Mouse (Mus musculus) intestine, embryonic 15.5 days (tissue): ENCODE data around the gene Teddm2. TPM values are rescaled to one million over a fixed set of nuclear protein-coding genes. Genes with fewer than 3 reads are reported as not detected.

Experiments used
- ATAC-seq: fragments of 200-750 bp; cut with Nextera tagmentation; 2 replicates; pipeline ENCODE4 v1.8.0; 2017; ENCODE audit warnings: moderate TSS enrichment, moderate library complexity
- H3K27ac ChIP-seq: fragments of 300-500 bp; sonication (generic); 2 replicates; pipeline ENCODE4 v1.5.1; 2015; ENCODE audit warnings: mild to moderate bottlenecking, inconsistent platforms
- H3K27me3 ChIP-seq: fragments of 300-500 bp; sonication (generic); replicated peaks from 2 replicates; pipeline ENCODE4 v1.6.1; 2015; ENCODE audit warnings: inconsistent platforms
- H3K36me3 ChIP-seq: fragments of 300-500 bp; sonication (generic); 2 replicates; pipeline ENCODE4 v1.6.1; 2015; ENCODE audit warnings: inconsistent platforms
- H3K4me1 ChIP-seq: fragments of 300-500 bp; sonication (generic); replicated peaks from 2 replicates; pipeline ENCODE4 v1.6.1; 2015; ENCODE audit warnings: inconsistent platforms
- H3K4me2 ChIP-seq: fragments of 300-500 bp; sonication (generic); replicated peaks from 2 replicates; pipeline ENCODE4 v1.6.1; 2015; ENCODE audit warnings: mild to moderate bottlenecking, inconsistent platforms
- H3K4me3 ChIP-seq: fragments of 300-500 bp; sonication (generic); replicated peaks from 2 replicates; pipeline ENCODE4 v1.5.1; 2015; ENCODE audit warnings: inconsistent platforms
- H3K9ac ChIP-seq: fragments of 300-500 bp; sonication (generic); 2 replicates; pipeline ENCODE4 v1.6.1; 2015; ENCODE audit warnings: inconsistent platforms
- H3K9me3 ChIP-seq: fragments of 300-500 bp; sonication (generic); 2 replicates; pipeline ENCODE4 v1.6.1; 2016; ENCODE audit warnings: inconsistent platforms
- WGBS: fragments of 180-500 bp; shearing (Covaris S2); methylation state at CpG from one replicate; pipeline ENCODE4 v1.1.7; 2015; 5-methylcytosine and 5-hydroxymethylcytosine counted together
- polyA plus RNA-seq: library from polyadenylated mRNA; unstranded; fragments of >200 nt; fragmentation: Nextera tagmentation; extraction: Ambion mirVana; gene quantifications from 2 replicates; pipeline ENCODE4 v1.2.1, GENCODE M21; 2015

Gene Teddm2
- polyA plus RNA-seq: 0.34 and 0.36 TPM in 2 replicates

- H3K9me3 ChIP-seq: no peaks in the 10 kb centered on the region
- peak; percentile 98 for ATAC-seq
- H3K36me3 ChIP-seq: peaks cover 8% of the 10 kb centered on the region
- peak within 1 kb of the TSS; percentile 84 for H3K9ac ChIP-seq
- peak within 1 kb of the TSS; percentile 90 for H3K4me3 ChIP-seq
- peak within 1 kb of the TSS; percentile 78 for H3K4me2 ChIP-seq
- H3K27ac ChIP-seq: peak within 1 kb of the TSS; percentile 97
- H3K27me3 ChIP-seq: no peaks in the 10 kb centered on the region
- 0% methylated on average over 51 of the region's 51 CpGs for whole genome bisulfite sequencing
- H3K4me1 ChIP-seq: peaks cover 6% of the 10 kb centered on the region; the same call in 1 of the 2 replicates
These were observed at the start of gene Teddm2, which contains the start of gene Glul for GRCm38 (mm10) chr1:153899731-153900380. TSS of gene Teddm2 (minus strand) at chr1:153900228. TSS of gene Glul (plus strand) at chr1:153899944.

DNA sequence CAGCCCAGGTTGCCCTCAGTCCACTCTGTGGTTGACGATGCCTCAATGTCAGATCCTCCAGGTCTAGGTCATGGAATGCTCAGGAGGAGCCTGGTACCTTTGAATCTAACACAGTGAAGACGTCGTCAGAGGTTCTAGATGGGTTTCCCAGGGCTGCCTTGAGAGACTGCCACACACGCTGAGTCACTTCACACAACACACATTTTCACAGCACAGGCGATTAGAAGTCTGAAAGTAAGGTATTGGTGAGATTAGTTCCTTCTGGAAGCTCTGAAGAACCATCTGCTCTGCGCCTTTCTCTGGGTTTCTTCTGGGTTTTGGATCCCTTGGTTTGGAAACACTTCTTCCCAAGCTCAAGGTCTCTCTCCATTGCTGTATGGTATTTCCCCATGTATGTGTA is 47.8 kb upstream of the Teddm2 start:
- H3K9ac ChIP-seq: no peak overlapping the region
- no peaks in the 10 kb centered on the region for H3K27me3 ChIP-seq
- 90% methylated on average over 6 of the region's 6 CpGs for WGBS
- H3K27ac ChIP-seq: no peak overlapping the region
- H3K4me2 ChIP-seq: no peak overlapping the region
- no peaks in the 10 kb centered on the region for H3K4me1 ChIP-seq
- ATAC-seq: no peak
- H3K4me3 ChIP-seq: no peak overlapping the region
- H3K36me3 ChIP-seq: no peaks in the 10 kb centered on the region
- H3K9me3 ChIP-seq: no peaks in the 10 kb centered on the region

GRCm38 (mm10) chr1:153946971-153947370 is 46.9 kb upstream of the Teddm2 start:
- H3K36me3 ChIP-seq: no peaks in the 10 kb centered on the region
- no peak overlapping the region for H3K4me3 ChIP-seq
- H3K9me3 ChIP-seq: no peaks in the 10 kb centered on the region
- no peaks in the 10 kb centered on the region for H3K4me1 ChIP-seq
- no peak overlapping the region for H3K9ac ChIP-seq
- 55% methylated on average over 7 of the region's 7 CpGs for WGBS
- H3K4me2 ChIP-seq: no peak overlapping the region
- no peak for ATAC-seq
- no peak overlapping the region for H3K27ac ChIP-seq
- no peaks in the 10 kb centered on the region for H3K27me3 ChIP-seq

DNA sequence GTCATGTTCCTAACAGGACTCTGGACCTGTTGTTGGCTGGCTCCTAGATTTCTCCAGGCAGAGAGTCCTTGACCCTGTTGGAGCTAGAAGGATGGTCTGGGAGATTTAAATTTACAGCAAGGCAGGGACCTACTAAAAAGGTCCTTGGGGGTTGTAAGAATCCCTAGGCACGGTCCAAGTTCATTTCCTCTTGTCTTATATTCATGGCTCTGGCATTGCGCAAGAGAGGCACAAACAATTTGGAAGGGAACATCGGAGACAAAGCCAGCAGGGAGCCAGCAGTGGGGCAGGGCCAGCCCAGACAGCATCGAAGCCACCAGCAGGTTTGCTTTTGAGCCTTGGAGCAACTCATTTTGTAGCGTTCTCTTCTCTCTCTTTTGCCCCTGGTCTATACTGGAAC is 45.2 kb upstream of the Teddm2 start:
- 79% methylated on average over 5 of the region's 5 CpGs for WGBS

DNA sequence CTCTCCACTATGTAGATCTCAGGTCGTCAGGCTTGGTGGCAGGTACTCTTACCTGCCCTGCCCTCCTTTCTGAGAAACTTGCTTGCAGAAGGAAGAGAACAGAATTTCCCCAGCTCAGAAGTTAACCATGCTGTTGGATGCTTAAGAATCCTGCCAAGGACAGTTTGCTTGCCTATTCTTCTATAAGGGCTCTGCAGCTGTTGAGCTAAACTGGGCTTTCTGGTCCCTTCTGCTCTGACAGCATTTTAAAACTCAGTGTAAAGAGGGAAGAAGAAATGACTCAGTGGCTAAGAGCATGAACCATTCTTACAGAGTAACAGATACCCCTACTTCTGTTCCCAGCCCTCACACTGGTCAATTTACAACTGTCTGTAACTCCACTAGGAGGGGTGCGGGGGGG is 41.0 kb upstream of the Teddm2 start:
- ATAC-seq: no peak
- H3K27ac ChIP-seq: no peak overlapping the region
- 72% methylated on average over 2 of the region's 2 CpGs for WGBS

More for the DNA sequence above, 45.2 kb upstream of the Teddm2 start:
- Histone ChIP-seq H3K9ac (no peak overlapping the region), H3K4me3 (no peak overlapping the region), H3K4me1 (no peaks in the 10 kb centered on the region), H3K27ac (no peak overlapping the region), H3K4me2 (no peak overlapping the region), H3K36me3 (no peaks in the 10 kb centered on the region), H3K27me3 (no peaks in the 10 kb centered on the region), H3K9me3 (no peaks in the 10 kb centered on the region)
- ATAC-seq: no peak

GRCm38 (mm10) chr1:153937025-153937424 is 37.0 kb upstream of the Teddm2 start:
- H3K4me3 ChIP-seq: no peak overlapping the region
- no peak for ATAC-seq
- H3K4me1 ChIP-seq: no peaks in the 10 kb centered on the region
- no peaks in the 10 kb centered on the region for H3K9me3 ChIP-seq
- H3K27me3 ChIP-seq: no peaks in the 10 kb centered on the region
- no peak overlapping the region for H3K4me2 ChIP-seq
- WGBS: 88% methylated on average over 2 of the region's 2 CpGs
- H3K27ac ChIP-seq: no peak overlapping the region
- H3K36me3 ChIP-seq: no peaks in the 10 kb centered on the region
- no peak overlapping the region for H3K9ac ChIP-seq

More for the DNA sequence above, 41.0 kb upstream of the Teddm2 start:
- Histone ChIP-seq H3K27me3 (no peaks in the 10 kb centered on the region), H3K4me1 (no peaks in the 10 kb centered on the region), H3K9me3 (no peaks in the 10 kb centered on the region), H3K36me3 (no peaks in the 10 kb centered on the region), H3K4me3 (no peak overlapping the region), H3K9ac (no peak overlapping the region), H3K4me2 (no peak overlapping the region)

- WGBS: 81% methylated on average over 12 of the region's 12 CpGs
- ATAC-seq: no peak
- no peak overlapping the region for H3K27ac ChIP-seq
- H3K9ac ChIP-seq: no peak overlapping the region
- H3K27me3 ChIP-seq: no peaks in the 10 kb centered on the region
- H3K9me3 ChIP-seq: no peaks in the 10 kb centered on the region
- H3K4me1 ChIP-seq: no peaks in the 10 kb centered on the region
- no peak overlapping the region for H3K4me3 ChIP-seq
- H3K4me2 ChIP-seq: no peak overlapping the region
- H3K36me3 ChIP-seq: no peaks in the 10 kb centered on the region
These were observed 35.9 kb upstream of the Teddm2 start for GRCm38 (mm10) chr1:153935844-153936380.

GRCm38 (mm10) chr1:153933772-153934171 is 33.7 kb upstream of the Teddm2 start:
- Histone ChIP-seq H3K9ac (no peak overlapping the region), H3K4me1 (no peaks in the 10 kb centered on the region), H3K4me3 (no peak overlapping the region), H3K4me2 (no peak overlapping the region), H3K27ac (no peak overlapping the region), H3K9me3 (no peaks in the 10 kb centered on the region), H3K27me3 (no peaks in the 10 kb centered on the region), H3K36me3 (no peaks in the 10 kb centered on the region)
- WGBS: 72% methylated on average over 1 of the region's 1 CpGs
- ATAC-seq: no peak

- H3K36me3 ChIP-seq: no peaks in the 10 kb centered on the region
- no peaks in the 10 kb centered on the region for H3K4me1 ChIP-seq
- H3K27me3 ChIP-seq: no peaks in the 10 kb centered on the region
- no peak overlapping the region for H3K9ac ChIP-seq
- H3K27ac ChIP-seq: no peak overlapping the region
- H3K4me3 ChIP-seq: no peak overlapping the region
- no peaks in the 10 kb centered on the region for H3K9me3 ChIP-seq
- no peak for ATAC-seq
- whole genome bisulfite sequencing: 83% methylated on average over 2 of the region's 2 CpGs
- H3K4me2 ChIP-seq: no peak overlapping the region
These were observed 30.4 kb upstream of the Teddm2 start for GRCm38 (mm10) chr1:153930431-153930830.

DNA sequence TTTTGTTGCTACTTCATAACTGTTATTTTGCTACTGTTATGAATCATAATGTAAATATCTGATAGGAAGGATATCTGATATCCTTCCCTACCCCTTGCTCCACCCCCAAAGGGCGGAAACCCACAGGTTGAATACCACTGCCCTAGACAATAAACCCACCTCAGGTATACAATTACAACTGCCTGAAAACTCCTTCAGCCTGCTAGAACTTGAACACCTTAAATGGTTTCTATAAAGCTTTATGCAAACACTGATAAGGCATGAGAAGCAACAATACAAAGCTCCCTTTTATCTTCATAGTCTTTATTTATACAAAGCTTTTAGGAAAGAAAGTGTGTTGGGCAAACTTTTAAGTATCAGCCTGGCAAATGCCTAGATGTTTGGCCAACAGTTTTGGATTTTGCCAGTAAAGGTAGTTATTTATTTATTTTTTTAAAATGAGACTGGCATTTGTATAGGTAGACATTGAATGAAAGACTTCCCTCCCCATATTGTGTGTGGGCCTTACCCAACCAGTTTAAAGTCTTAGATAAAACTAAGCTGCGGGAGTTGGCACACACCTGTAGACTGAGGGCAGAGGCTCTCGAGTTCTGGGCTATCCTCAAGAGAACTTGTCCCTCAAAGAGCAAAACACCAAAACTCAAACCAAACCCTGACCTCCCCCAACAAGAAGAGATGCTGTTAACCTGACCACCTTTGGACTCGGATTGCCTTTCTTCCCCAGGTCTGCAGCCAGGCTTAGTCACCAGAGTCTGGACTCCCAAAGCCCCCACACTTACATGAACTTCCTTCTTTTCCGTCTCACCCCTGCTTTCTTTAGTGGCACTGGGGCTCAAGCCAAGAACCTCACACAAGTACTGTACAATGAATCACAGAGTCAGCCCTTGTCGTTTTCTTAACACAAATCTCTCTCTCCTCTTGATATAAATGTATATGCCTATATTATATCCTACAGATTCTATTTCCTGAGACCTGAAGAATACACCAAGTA is 24.7 kb upstream of the Teddm2 start:
- Histone ChIP-seq H3K9me3 (no peaks in the 10 kb centered on the region), H3K4me1 (no peaks in the 10 kb centered on the region), H3K9ac (no peak overlapping the region), H3K27me3 (no peaks in the 10 kb centered on the region), H3K27ac (no peak overlapping the region), H3K4me2 (no peak overlapping the region), H3K4me3 (no peak overlapping the region), H3K36me3 (no peaks in the 10 kb centered on the region)
- peak; percentile 75 for ATAC-seq
- WGBS: 67% methylated on average over 6 of the region's 6 CpGs

DNA sequence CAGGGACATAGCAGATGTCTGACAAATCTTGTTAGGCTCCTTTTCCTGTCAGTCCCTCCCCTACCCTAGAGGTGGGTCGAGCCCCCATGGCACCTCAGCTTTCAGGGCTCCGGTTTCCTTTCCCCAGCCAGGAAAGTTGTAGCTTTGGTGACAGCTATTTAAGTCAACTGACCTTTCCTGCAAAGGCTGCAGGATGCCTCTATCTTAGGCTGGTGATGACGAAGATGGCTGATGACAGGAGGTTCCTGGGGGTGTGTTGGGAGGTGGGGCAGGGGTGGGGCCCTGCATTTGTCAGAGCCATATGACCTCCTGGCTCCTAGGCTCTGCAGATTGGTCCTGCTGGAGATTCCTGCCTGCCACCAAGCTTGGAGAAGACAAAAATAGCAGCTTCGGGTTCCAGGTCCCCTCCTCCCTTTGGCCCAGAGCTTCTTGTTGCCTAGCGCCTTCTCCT is 22.6 kb upstream of the Teddm2 start:
- Histone ChIP-seq H3K4me3 (no peak overlapping the region), H3K36me3 (no peaks in the 10 kb centered on the region), H3K9me3 (no peaks in the 10 kb centered on the region), H3K27ac (no peak overlapping the region), H3K4me2 (no peak overlapping the region), H3K27me3 (no peaks in the 10 kb centered on the region), H3K4me1 (no peaks in the 10 kb centered on the region), H3K9ac (no peak overlapping the region)
- WGBS: 41% methylated on average over 5 of the region's 5 CpGs
- ATAC-seq: no peak; the same call in 1 of the 2 replicates

DNA sequence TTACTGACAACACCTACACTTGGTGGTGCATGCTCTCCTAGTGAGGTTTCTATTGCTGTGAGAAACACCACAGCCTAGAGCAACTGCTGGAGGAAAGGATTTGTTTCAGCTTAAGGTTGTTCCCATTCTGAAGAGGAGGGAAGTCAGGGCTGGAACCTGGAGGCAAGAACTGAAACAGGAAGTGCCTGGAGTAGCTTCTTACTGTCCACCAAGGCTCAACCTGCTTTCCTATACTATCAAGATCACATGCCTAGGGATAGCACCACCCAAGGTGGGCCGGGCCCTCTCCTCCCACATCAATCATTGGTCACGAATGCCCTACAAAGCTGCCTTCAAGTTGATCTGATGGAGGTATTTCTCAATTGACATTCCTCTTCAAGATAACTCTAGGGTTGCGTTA is 21.6 kb upstream of the Teddm2 start:
- no peak overlapping the region for H3K4me3 ChIP-seq
- no peak overlapping the region for H3K9ac ChIP-seq
- H3K9me3 ChIP-seq: no peaks in the 10 kb centered on the region
- no peaks in the 10 kb centered on the region for H3K4me1 ChIP-seq
- H3K36me3 ChIP-seq: no peaks in the 10 kb centered on the region
- no peak overlapping the region for H3K27ac ChIP-seq
- H3K4me2 ChIP-seq: no peak overlapping the region
- 92% methylated on average over 3 of the region's 3 CpGs for WGBS
- no peaks in the 10 kb centered on the region for H3K27me3 ChIP-seq
- ATAC-seq: no peak
